Mouse (Mus musculus) layer of hippocampus, adult 6 months (tissue): ENCODE measurements around the gene Cdkn2c. TPM values are rescaled to one million over a fixed set of nuclear protein-coding genes. Genes with fewer than 3 reads are reported as not detected.

Experiments used
- long read RNA-seq, 2 experiments: library from polyadenylated mRNA; unstranded; transcript quantifications; one replicate each; pipeline ENCODE4 v2.0.0; 2019 to 2020
- polyA plus RNA-seq: library from polyadenylated mRNA; unstranded; fragments of <200 nt; fragmentation: Nextera tagmentation; gene quantifications from 2 replicates; pipeline ENCODE4 v1.2.3, GENCODE M21; 2021

Gene Cdkn2c
- 4.0 and 6.7 TPM in 2 replicates for polyA plus RNA-seq
- long read RNA-seq, experiment 1, transcript Cdkn2c-201 (2 exons, 1,106 nt), result major isoform, 8 of 8 reads
- long read RNA-seq, experiment 1, partial matches to known transcripts, result 0 of 8 reads
- long read RNA-seq, experiment 1, other reads (novel, unspliced or antisense), result 0 of 8 reads
- long read RNA-seq, experiment 2, partial matches to known transcripts, result 0 of 6 reads
- long read RNA-seq, experiment 2, other reads (novel, unspliced or antisense), result 0 of 6 reads

DNA sequence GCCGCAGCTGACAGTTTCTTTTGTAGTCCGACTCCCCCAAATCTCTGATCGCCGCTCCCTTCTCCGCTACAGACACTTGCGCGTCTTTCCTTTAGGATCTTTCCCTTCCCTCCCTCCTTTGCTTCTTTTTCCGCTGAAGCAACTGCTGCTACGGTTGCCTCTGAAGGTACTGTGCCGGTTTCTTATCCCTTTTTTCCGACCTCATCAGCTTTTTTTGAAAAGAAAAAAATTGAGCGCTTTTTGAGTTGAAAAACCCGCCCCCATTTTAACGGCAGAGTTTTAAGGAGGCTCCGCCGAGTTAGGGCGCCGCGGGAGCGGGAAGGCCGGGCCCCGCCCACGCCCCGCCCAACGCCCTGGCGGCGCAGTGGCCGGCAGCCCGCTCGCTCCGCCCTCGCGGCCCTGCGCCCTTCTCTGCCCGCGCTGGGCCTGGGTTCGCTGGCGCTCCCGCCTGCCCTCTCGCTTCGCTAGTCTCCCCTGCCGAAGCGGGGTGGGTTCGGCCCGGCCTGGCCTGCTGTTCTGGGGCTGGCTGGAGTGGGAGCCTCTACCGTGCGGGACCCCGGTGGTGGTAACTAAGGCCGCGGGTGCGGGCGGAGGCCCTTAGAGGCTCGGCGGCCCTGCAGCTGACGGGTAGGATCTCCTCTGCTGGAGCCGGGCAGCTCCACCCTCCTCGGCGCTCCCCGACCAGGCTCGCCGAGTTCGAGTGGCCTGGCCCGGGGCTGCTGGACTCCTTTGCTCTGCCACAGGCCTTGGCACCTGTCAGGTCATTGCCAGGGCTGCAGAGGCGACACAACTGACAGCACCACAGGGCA is at the start of gene Cdkn2c:
Gene Cdkn2c, minus strand, starts transcription at position 729 of the 809 bp plus-strand sequence.

DNA sequence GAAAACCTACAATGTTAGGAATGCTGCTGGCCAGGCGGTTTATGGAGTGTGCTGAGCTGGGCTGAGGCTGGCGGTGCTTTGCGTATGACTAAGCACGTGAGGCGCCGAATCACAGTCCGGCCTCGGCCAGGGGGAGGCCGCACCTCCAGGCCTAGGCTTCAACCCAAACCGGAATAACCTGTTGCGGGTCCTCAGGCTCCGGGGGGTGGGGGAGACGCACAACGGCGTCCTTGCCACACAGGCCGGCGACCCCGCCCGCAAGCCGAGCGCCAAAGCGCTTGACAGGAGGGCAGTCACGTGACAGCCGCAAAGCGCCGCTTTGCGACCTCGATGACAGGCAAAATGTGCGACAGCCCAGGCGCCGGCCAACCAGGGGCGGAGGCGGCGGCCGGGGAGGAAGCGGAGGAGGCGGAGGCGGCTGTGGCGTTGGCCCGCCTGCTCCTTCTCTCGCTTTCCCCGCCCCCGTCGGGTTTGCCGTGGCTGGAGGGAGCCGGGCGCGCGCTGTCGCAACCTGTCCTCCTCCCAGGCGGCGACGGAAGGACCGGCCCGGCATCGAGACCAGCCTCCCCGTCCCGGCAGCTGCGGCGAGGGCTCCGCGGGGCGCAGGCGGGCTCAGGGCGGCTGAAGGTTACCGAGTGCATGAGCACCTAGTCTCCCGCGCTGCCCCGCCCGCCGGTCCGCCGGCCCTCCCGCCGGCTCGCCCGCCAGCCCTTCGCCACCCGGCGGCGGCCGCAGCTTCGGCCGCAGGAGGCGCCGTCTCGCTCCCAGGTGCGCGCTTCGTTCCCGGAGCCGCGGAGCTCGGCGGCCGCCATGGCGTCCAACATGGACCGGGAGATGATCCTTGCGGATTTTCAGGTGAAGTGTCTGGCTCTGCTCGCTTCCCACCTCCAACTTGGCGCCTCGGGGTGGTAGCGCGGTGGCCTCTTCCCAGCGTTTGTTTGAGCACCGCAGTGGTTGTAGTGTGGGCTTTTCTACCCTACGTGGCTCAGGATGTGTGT is 9.5 kb upstream of the Cdkn2c start, which contains the start of gene Faf1:
Gene Faf1, plus strand, starts transcription at position 371 of the 998 bp plus-strand sequence.

Other genes starting within 250 kb of the Cdkn2c start
- 13.8 and 14.6 TPM in 2 replicates for gene Rnf11, start 182.5 kb downstream of the Cdkn2c start, polyA plus RNA-seq
- not detected in 2 replicates for gene 4930522H14Rik, start 135.9 kb downstream of the Cdkn2c start, polyA plus RNA-seq
- 9.9 and 12.4 TPM in 2 replicates for gene Faf1, start 9.4 kb upstream of the Cdkn2c start, polyA plus RNA-seq